Mouse (Mus musculus): ENCODE measurements at regions not wholly inside any gene's neighbourhood (a gene's known extent, or its start where the extent isn't known, plus 50 kb on each side); places are given as distances from the start of the nearest gene placed in this dataset.

GRCm38 (mm10) chr2:9360020-9360419, 521.0 kb upstream of the 4930412O13Rik start:
- no peak for TF ChIP-seq BHLHE40 (IDR thresholded peaks at IDR 0.05; ENCODE audit: low read depth, low read length)
- no peak for TF ChIP-seq RCOR1 (conservative IDR thresholded peaks at IDR 0.05; ENCODE audit: low read depth, low read length)
- TF ChIP-seq CTCF (conservative IDR thresholded peaks at IDR 0.05 in 1 of 2, IDR thresholded peaks at IDR 0.05 in 1 of 2; ENCODE audit: low read depth in 2 of 2, low read length in 2 of 2): no peak
- TF ChIP-seq POLR2A (IDR thresholded peaks at IDR 0.05; ENCODE audit: low read depth, low read length): no peak
- no peak for TF ChIP-seq NRF1 (IDR thresholded peaks at IDR 0.05; ENCODE audit: low read depth, low read length)
- TF ChIP-seq EP300 (IDR thresholded peaks at IDR 0.05; ENCODE audit: low read length): no peak
